Mouse (Mus musculus) forebrain, embryonic 12.5 days (tissue): ENCODE results near the gene Glra1. TPM values are rescaled to one million over a fixed set of nuclear protein-coding genes. Genes with fewer than 3 reads are reported as not detected.

ENCODE experiments used
- ATAC-seq: fragments of 200-750 bp; cut with Nextera tagmentation; 2 replicates; pipeline ENCODE4 v1.8.0; 2017; ENCODE audit warnings: moderate TSS enrichment; ENCODE audit not compliant: low FRiP score
- H3K27ac ChIP-seq: fragments of 300-500 bp; sonication (generic); 2 replicates; pipeline ENCODE4 v1.5.1; 2016; ENCODE audit warnings: mild to moderate bottlenecking
- H3K27me3 ChIP-seq: fragments of 300-500 bp; sonication (generic); 2 replicates; pipeline ENCODE4 v1.6.1; 2016; ENCODE audit warnings: mild to moderate bottlenecking
- H3K36me3 ChIP-seq: fragments of 300-500 bp; sonication (generic); replicated peaks from 2 replicates; pipeline ENCODE4 v1.6.1; 2016; ENCODE audit warnings: mild to moderate bottlenecking
- H3K4me1 ChIP-seq: fragments of 300-500 bp; sonication (generic); 2 replicates; pipeline ENCODE4 v1.6.1; 2016
- H3K4me2 ChIP-seq: fragments of 300-500 bp; sonication (generic); 2 replicates; pipeline ENCODE4 v1.6.1; 2016; ENCODE audit warnings: mild to moderate bottlenecking, moderate library complexity
- H3K4me3 ChIP-seq: fragments of 300-500 bp; sonication (generic); replicated peaks from 2 replicates; pipeline ENCODE4 v1.5.1; 2016; ENCODE audit warnings: mild to moderate bottlenecking
- H3K9ac ChIP-seq: fragments of 300-500 bp; sonication (generic); 2 replicates; pipeline ENCODE4 v1.6.1; 2016; ENCODE audit warnings: mild to moderate bottlenecking
- H3K9me3 ChIP-seq: fragments of 300-500 bp; sonication (generic); 2 replicates; pipeline ENCODE4 v1.6.1; 2016
- WGBS: fragments of 180-500 bp; shearing (Covaris S2); methylation state at CpG from one replicate; pipeline ENCODE4 v1.1.7; 2016; 5-methylcytosine and 5-hydroxymethylcytosine counted together
- microRNA-seq: library from miRNA; unstranded; fragments of <30 nt; microRNA quantifications from one replicate; pipeline ENCODE4, GENCODE M21; 2017
- polyA plus RNA-seq: library from polyadenylated mRNA; unstranded; fragments of >200 nt; fragmentation: Nextera tagmentation; extraction: Ambion mirVana; gene quantifications from 2 replicates; pipeline ENCODE4 v1.2.1, GENCODE M21; 2016

The Glra1 gene
- polyA plus RNA-seq, 1 experiment from 2014 or later: not detected

- H3K36me3 ChIP-seq: no peaks in the 10 kb centered on the region
- H3K9me3 ChIP-seq: no peaks in the 10 kb centered on the region
- no peak for ATAC-seq
- WGBS: 82% methylated on average over 3 of the region's 3 CpGs
- H3K27me3 ChIP-seq: no peaks in the 10 kb centered on the region
- H3K4me1 ChIP-seq: peaks cover 15% of the 10 kb centered on the region
- no peak overlapping the region for H3K27ac ChIP-seq
- H3K4me2 ChIP-seq: no peak overlapping the region
- no peak overlapping the region for H3K9ac ChIP-seq
- H3K4me3 ChIP-seq: no peak overlapping the region
Observed at GRCm38 (mm10) chr11:55465177-55465576, 142.8 kb downstream of the Glra1 start.

GRCm38 (mm10) chr11:55464707-55465106 is 143.3 kb downstream of the Glra1 start:
- H3K27ac ChIP-seq: no peak overlapping the region
- no peaks in the 10 kb centered on the region for H3K36me3 ChIP-seq
- 88% methylated on average over 10 of the region's 10 CpGs for WGBS
- no peak overlapping the region for H3K4me2 ChIP-seq
- no peaks in the 10 kb centered on the region for H3K9me3 ChIP-seq
- no peak overlapping the region for H3K9ac ChIP-seq
- no peak overlapping the region for H3K4me3 ChIP-seq
- H3K27me3 ChIP-seq: no peaks in the 10 kb centered on the region
- H3K4me1 ChIP-seq: peaks cover 20% of the 10 kb centered on the region
- no peak for ATAC-seq

Small RNA genes within 50 kb of the gene (microRNA-seq; reads per million reads assigned to microRNA genes)
- gene Mir7652: not detected

Other genes starting within 250 kb of the Glra1 start
- gene Sparc, start 185.0 kb downstream of the Glra1 start, polyA plus RNA-seq: 329 and 395 TPM in 2 replicates
- 211 TPM in 2 replicates for gene Atox1, start 147.0 kb downstream of the Glra1 start, polyA plus RNA-seq
- 239 and 249 TPM in 2 replicates for gene G3bp1, start 138.5 kb downstream of the Glra1 start, polyA plus RNA-seq